Mouse (Mus musculus): ENCODE data around the gene Adi1.

DNA sequence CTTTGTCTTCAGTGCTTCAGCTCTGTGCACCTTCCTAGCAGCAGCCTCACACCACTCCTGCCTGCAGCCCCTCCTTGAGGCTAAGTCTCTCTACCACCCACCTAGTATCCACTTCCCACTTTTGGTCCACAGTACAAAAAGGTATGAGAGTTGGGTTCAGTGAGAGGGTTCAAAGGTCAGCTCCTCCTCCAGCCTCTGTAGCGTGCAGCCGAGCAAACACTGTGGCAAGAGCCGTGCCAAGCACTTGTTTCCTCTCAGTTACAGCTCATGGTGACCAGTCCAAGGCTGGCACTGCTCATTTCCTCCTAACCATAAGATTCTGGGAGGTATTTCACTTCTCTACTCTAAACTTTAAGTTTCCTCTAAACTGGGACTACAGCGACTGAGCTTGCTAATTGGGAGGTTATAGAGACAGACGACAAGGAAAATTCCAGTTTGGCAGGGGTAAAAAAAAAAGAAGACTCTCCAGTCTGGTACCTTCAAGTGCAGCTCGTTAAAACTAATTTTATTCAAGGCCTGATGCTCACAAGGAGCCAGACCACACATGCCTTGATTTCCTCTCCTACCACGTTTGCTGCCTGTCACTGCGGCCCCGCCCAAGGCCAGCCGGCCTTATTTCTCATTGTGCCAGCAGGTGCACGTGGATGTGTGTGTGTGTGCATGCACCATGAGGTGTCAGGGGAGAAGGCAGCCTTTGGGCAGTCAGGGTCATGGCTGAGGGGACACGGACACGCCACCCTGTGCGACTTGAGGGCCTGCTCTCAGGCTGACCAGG, 23.0 kb downstream of the Adi1 start:
- TF ChIP-seq CTCF (IDR thresholded peaks at IDR 0.05; ENCODE audit: extremely low read depth, insufficient read depth, low read length) (no peak), POLR2A (IDR thresholded peaks at IDR 0.05; ENCODE audit: extremely low read depth, insufficient read depth, low read length) (no peak)

All from cortical plate, adult 2 months (tissue).